Mouse (Mus musculus) lung, postnatal 0 days (tissue): Measurements from ENCODE around the gene Fam49a.

Source experiments
- CTCF ChIP-seq: IDR thresholded peaks from 2 replicates; pipeline ENCODE4 v1.5.1; 2016; ENCODE audit warnings: antibody characterized with exemption, mild to moderate bottlenecking
- EP300 ChIP-seq: IDR thresholded peaks from 2 replicates; pipeline ENCODE4 v1.6.1; 2016; ENCODE audit warnings: antibody characterized with exemption, mild to moderate bottlenecking, control low read depth

DNA sequence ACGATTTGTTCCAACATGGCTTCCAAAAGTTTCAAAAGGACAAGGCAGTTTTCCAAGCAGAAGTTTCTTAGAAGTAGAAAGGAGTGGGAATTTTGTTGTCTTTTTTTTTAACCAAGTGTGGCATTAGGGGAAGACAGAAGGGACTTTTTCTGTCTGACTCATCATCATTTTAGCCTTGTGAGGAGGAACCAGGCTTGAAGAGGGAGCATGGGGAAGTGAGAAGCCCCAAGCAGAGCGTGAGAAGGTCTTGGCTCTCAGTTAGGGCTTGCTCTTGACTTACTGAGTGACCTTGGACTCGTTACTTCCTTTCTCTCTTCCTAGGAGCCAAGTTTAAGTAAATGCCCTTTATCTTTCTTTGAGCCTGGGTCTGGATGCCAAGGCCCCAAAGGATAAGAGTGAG is 8.6 kb downstream of the Fam49a start:
- no peak for TF ChIP-seq EP300
- no peak for TF ChIP-seq CTCF
